Mouse (Mus musculus): Measurements from ENCODE around the gene Myo18b.

The Myo18b gene

DNA sequence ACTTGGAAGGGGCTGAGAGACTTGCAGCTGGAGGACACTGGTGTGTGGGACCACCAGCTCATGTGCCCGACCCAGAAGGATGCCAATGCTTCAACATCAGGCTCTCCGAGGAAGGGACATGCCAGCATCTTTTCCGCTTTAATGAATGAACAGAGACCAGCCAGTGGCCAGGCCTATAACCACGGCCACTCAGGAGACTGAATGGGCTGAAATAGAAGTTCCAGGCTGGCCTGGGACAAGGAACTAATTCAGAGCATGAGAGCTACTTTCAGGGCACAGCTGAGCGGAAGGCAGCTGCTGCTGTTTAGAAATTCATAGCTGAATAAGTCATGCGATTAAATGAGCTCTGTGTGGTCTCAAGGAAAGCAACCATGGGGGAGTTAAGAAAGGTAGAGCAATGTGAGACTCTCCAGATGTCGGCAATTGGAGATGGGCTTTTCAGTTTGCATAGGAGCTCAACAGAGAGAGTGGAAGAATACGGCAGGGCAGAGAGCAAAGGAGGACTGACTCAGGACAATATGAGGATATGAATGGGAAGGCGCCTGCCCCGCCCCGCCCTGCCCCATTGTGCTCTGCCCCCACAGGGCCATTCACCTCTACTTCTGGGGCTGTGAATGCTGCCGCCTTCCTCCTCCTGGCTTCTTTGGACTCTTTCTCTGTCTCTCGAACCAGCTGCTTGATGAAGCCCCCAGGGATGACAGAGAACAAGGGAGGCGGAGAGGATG is 18.6 kb downstream of the Myo18b start:
- DNase-seq (ENCODE audit: low read depth, low spot score), result no peak

DNA sequence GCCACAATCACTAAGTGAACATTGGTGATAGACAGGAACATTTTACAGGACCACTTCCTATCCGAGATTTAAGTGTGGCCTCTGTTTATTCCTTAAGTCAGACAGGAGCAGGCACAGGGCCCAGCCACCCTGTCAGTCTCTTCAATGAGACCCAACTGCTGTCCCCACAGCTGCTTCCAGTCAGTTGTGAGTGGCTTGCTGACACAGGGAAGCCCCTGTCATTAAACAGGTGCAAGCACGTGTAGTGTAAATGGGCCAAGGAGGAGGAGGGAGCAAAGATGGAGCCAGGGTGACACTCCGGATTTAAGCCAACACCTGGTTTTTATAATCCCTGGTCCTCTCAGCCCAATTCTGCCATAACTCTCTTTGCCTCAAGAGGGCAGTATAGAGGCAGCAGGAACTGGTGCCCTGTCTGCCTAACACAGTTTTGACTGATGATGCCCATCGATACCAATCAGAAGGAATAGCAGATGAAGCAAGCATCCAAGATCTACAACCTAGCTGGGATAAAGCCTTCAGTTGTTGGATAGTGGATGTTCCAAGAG is 19.2 kb downstream of the Myo18b start:
- peak; percentile 39 for DNase-seq (ENCODE audit: low read depth, low spot score)

GRCm38 (mm10) chr5:112872999-112873398 is 23.2 kb downstream of the Myo18b start:
- DNase-seq (ENCODE audit: low read depth, low spot score), result no peak

DNA sequence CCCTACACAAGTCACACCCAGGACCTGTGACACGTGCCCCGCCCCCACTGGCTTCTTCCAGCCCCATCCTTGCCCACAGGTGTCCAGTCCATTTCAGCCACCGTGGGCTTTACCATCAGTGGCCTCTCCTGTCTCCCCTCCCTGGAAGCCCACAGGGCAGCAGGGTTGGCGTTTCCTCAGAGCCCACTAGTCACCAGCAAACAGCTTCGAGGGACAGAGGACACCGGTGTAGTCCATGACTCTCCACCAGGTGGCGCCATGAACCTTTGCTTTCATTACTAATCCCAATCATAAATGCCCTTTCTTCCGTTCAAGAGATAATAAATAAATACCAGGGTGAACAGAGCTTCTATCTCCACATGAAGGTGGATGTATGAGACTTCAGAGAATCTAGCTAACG is 25.4 kb downstream of the Myo18b start:
- DNase-seq (ENCODE audit: low read depth, low spot score), result no peak

GRCm38 (mm10) chr5:112868620-112869019 is 27.5 kb downstream of the Myo18b start:
- no peak for DNase-seq (ENCODE audit: low read depth, low spot score)

GRCm38 (mm10) chr5:112864719-112865367 is 31.3 kb downstream of the Myo18b start:
- no peak for DNase-seq (ENCODE audit: low read depth, low spot score)

DNA sequence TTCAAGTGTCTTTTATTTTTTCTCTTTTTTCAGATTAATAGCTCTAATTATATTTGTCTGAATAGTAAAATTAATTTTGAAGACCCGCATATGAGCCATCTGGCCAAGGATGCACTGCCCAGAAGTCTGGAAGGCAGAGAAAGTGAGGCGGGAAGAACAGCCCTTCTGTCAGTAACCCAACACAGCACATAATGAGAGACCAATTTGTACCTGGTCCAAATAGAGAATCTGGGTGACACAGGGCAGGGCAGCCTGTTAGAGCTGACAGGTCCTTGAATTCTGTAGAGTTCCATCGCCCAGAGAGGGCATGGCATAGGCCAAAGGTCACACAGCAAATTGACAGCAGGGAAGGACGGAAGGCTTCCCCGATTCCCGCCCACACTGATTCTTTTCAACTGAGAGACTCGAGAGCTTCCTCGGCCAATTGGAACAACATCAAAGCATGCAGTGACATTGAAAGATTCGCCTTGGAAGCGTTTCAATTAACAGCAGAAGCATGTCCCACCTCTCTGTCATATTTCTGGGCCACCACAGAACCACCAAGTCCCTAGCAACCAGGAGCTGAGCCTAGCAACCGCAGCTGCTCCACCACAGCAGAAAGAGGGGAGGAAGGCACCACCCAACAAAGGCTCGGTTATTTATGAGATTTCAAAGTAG is 36.7 kb downstream of the Myo18b start:
- DNase-seq (ENCODE audit: low read depth, low spot score), result no peak

GRCm38 (mm10) chr5:112853179-112853578 is 43.0 kb downstream of the Myo18b start:
- peak; percentile 82 for DNase-seq (ENCODE audit: low read depth, low spot score)

GRCm38 (mm10) chr5:112851389-112851788 is 44.8 kb downstream of the Myo18b start:
- no peak for DNase-seq (ENCODE audit: low read depth, low spot score)

GRCm38 (mm10) chr5:112848586-112849280 is 47.4 kb downstream of the Myo18b start:
- DNase-seq (ENCODE audit: low read depth, low spot score), result peak; percentile 20

GRCm38 (mm10) chr5:112847985-112848542 is 48.1 kb downstream of the Myo18b start:
- no peak for DNase-seq (ENCODE audit: low read depth, low spot score)

DNA sequence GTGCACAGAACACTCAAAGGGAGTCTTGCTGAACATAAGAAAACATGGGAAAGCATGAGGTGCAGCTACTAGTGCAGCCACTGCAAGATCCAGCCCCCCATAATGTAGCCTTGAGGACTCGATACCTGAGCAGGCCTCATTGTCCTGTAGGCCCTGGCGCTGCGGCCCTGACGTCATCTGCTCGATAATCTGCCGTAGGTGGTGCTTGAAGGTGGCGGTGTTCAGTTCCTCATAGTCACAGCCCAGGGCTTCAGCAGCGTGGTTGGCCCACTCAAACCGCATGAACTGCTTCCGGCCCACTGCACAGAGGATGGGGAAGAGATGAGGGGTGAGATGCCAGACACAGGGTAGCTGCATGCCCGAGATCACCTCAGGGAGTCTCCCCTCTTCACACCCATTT is 50.0 kb downstream of the Myo18b start:
- no peak for DNase-seq (ENCODE audit: low read depth, low spot score)

DNA sequence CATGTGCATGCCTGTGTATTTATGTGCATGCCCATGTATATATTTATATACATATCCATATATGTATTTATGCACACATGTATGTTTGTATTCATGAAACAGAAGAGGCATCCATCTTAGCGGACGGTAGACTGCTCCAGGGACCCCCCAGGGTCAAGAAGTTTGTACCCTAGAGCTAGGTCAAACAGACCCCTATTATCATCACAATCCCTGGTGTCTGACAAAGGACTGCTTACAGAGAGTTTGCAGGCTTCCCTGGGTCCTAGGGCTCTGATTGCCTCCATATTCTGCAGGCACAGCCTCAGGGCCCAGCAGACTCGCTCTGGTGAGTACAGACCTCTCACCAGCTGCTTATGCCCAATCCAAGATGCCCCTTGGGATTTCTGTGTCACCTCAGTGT is 51.7 kb downstream of the Myo18b start:
- DNase-seq (ENCODE audit: low read depth, low spot score), result no peak

GRCm38 (mm10) chr5:112843676-112844257 is 52.4 kb downstream of the Myo18b start:
- DNase-seq (ENCODE audit: low read depth, low spot score), result no peak

DNA sequence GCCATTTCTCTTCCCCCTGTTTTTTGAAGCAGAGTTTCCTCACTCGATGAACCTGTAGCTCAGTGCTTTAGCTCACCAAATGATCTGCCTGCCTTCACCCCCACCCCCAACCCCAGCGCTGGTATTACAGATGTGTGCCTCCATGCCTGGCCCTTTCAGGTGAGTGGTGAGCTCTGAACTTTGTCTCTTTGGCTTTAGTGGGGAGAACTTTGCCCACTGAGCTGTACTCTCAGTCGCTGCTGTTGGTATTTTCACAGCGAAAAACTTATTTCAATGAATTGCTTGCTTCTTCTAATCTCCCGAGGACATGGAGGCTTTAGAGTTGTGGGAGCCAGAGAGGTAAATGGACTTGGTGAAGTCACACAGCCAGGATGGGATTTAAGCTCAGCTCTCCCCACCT is 53.5 kb downstream of the Myo18b start:
- DNase-seq (ENCODE audit: low read depth, low spot score), result no peak

GRCm38 (mm10) chr5:112841850-112842249 is 54.3 kb downstream of the Myo18b start:
- DNase-seq (ENCODE audit: low read depth, low spot score), result no peak

GRCm38 (mm10) chr5:112834896-112835295 is 61.3 kb downstream of the Myo18b start:
- no peak for DNase-seq (ENCODE audit: low read depth, low spot score)

DNA sequence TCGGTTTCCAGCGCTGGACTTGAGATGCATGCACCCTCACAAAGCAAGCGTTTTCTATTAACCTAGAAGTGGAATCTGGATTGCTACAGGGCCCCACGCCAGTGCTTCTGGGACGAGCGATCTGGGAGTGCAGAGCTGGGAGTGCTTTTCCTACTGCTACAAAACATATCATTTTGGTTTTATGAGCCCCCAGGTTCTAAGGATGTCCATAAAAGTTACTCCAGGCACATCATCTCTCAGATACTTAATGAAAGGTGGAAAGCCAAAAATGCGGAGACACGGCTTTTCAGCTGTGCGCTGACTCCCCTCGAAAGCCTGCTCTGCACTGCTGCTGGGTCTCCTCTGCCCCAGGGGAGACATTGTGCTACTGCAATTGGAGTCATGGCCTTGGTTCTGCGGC is 62.3 kb downstream of the Myo18b start:
- no peak for DNase-seq (ENCODE audit: low read depth, low spot score)

DNA sequence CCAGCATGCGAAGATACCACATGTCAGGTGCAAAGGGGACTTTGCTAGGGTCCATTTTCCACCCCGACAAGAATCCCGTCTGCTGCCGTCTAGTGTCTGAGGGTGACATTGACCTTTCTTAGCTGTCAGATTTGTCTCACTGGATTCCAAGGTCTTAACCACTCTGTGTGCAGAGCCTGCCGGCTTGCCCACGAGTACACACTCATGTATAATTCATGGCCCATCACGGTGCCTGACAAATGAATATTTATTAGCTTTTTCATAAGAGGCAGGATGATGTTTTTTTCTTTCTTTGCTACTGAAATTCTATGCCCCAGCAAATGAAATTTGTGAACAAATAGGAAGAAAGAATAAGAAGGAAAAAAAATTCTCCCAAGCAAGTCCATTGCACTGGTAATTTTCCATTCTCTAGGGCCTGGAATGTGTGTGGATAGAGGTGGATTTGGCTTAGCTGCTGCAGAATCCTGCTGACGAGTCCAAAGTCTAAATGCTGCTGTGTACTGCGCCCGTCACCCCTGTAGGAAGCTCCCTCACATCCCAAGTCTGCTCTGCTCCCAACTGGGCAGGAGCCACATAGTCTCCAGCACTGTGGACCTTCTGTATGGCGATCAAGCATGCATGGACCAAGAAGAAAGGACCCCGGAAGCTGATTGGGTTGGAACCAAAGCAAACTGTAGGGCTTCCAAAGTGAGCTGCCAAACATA is 70.9 kb downstream of the Myo18b start:
- no peak for DNase-seq (ENCODE audit: low read depth, low spot score)

DNA sequence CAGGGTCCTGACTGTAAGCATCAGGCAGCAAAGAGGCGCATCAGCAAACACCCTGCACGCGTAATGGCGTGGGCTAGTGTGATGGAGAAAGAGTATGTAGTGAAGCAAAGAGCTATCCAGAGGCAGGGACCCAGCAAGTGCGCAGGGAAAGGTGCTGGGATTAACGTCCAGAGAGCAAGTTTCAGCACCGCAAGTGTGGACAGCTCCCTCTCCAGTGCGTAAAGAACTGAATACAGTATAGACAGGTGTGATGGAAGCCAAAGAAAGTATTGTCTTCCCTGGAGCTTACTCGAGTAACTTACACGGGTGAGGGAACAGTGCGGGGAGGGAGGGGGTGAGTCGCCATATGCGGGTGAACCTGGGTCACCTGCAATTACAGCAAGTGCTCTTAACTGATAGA is 71.8 kb downstream of the Myo18b start:
- no peak for DNase-seq (ENCODE audit: low read depth, low spot score)

GRCm38 (mm10) chr5:112822426-112822825 is 73.7 kb downstream of the Myo18b start:
- no peak for DNase-seq (ENCODE audit: low read depth, low spot score)
